Mouse (Mus musculus): ENCODE data around the gene Ttc17. TPM values are rescaled to one million over a fixed set of nuclear protein-coding genes. Genes with fewer than 3 reads are reported as not detected.

Ttc17 gene
- total RNA-seq, 1 experiment from 2014 or later, result 31.2 TPM

GRCm38 (mm10) chr2:94264006-94264405 lies 142.5 kb downstream of the Ttc17 start:
- ATAC-seq (replicated peaks; ENCODE audit: low read depth, poor library complexity, severe bottlenecking), result no peak

- no peak for ATAC-seq (replicated peaks; ENCODE audit: low read depth, poor library complexity, severe bottlenecking)
Observed at GRCm38 (mm10) chr2:94263530-94263937, 143.0 kb downstream of the Ttc17 start.

GRCm38 (mm10) chr2:94262917-94263529 lies 143.5 kb downstream of the Ttc17 start:
- no peak for ATAC-seq (replicated peaks; ENCODE audit: low read depth, poor library complexity, severe bottlenecking)

- no peak for ATAC-seq (replicated peaks; ENCODE audit: low read depth, poor library complexity, severe bottlenecking)
Observed at GRCm38 (mm10) chr2:94254102-94254501, 152.4 kb downstream of the Ttc17 start.

Other genes starting within 250 kb of the Ttc17 start
- gene Hsd17b12, start 248.7 kb downstream of the Ttc17 start, total RNA-seq (2017), result 116 and 126 TPM in 2 replicates
- 162 and 179 TPM in 2 replicates for gene Api5, start 31.4 kb upstream of the Ttc17 start, total RNA-seq (2017)

All from common myeloid progenitor, adult 5-6 weeks (primary cell).